Mouse (Mus musculus) embryonic facial prominence, embryonic 13.5 days (tissue): ENCODE measurements around the gene Sparcl1. TPM values are rescaled to one million over a fixed set of nuclear protein-coding genes. Genes with fewer than 3 reads are reported as not detected.

Experiments
- ATAC-seq: fragments of 200-750 bp; cut with Nextera tagmentation; 2 replicates; pipeline ENCODE4 v1.8.0; 2017; ENCODE audit warnings: low read depth; ENCODE audit not compliant: insufficient number of reproducible peaks, insufficient read depth, low FRiP score, low TSS enrichment
- H3K27ac ChIP-seq: fragments of 300-500 bp; sonication (generic); 2 replicates; pipeline ENCODE4 v1.5.1; 2015; ENCODE audit warnings: moderate library complexity, mild to moderate bottlenecking, inconsistent platforms
- H3K27me3 ChIP-seq: fragments of 300-500 bp; sonication (generic); 2 replicates; pipeline ENCODE4 v1.6.1; 2015; ENCODE audit warnings: mild to moderate bottlenecking, inconsistent platforms
- H3K36me3 ChIP-seq: fragments of 300-500 bp; sonication (generic); 2 replicates; pipeline ENCODE4 v1.6.1; 2015; ENCODE audit warnings: mild to moderate bottlenecking, inconsistent platforms
- H3K4me1 ChIP-seq: fragments of 300-500 bp; sonication (generic); 2 replicates; pipeline ENCODE4 v1.6.1; 2015; ENCODE audit warnings: inconsistent platforms
- H3K4me2 ChIP-seq: fragments of 300-500 bp; sonication (generic); 2 replicates; pipeline ENCODE4 v1.6.1; 2015; ENCODE audit warnings: moderate library complexity, mild to moderate bottlenecking, inconsistent platforms
- H3K4me3 ChIP-seq: fragments of 300-500 bp; sonication (generic); 2 replicates; pipeline ENCODE4 v1.5.1; 2015; ENCODE audit warnings: mild to moderate bottlenecking, inconsistent platforms
- H3K9ac ChIP-seq: fragments of 300-500 bp; sonication (generic); 2 replicates; pipeline ENCODE4 v1.6.1; 2015; ENCODE audit warnings: mild to moderate bottlenecking, inconsistent platforms
- H3K9me3 ChIP-seq: fragments of 300-500 bp; sonication (generic); 2 replicates; pipeline ENCODE4 v1.6.1; 2016; ENCODE audit warnings: inconsistent platforms
- WGBS: fragments of 180-500 bp; shearing (Covaris S2); methylation state at CpG from one replicate; pipeline ENCODE4 v1.1.7; 2015; ENCODE audit warnings: mixed read lengths; 5-methylcytosine and 5-hydroxymethylcytosine counted together
- polyA plus RNA-seq: library from polyadenylated mRNA; unstranded; fragments of >200 nt; fragmentation: Nextera tagmentation; extraction: Ambion mirVana; gene quantifications from 2 replicates; pipeline ENCODE4 v1.2.1, GENCODE M21; 2015

Sparcl1 gene
- polyA plus RNA-seq, 1 experiment from 2014 or later, result 46.6 TPM

- no peaks in the 10 kb centered on the region for H3K9me3 ChIP-seq
- no peak overlapping the region for H3K27ac ChIP-seq
- no peak for ATAC-seq
- H3K27me3 ChIP-seq, result no peaks in the 10 kb centered on the region
- H3K4me2 ChIP-seq, result no peak overlapping the region
- H3K36me3 ChIP-seq, result no peaks in the 10 kb centered on the region
- WGBS, result 87% methylated on average over 4 of the region's 4 CpGs
- H3K4me1 ChIP-seq, result peaks cover 9% of the 10 kb centered on the region
- no peak overlapping the region for H3K4me3 ChIP-seq
- H3K9ac ChIP-seq, result no peak overlapping the region
Observed at GRCm38 (mm10) chr5:104130891-104131290, 17.4 kb upstream of the Sparcl1 start.

- WGBS, result 31% methylated on average over 12 of the region's 12 CpGs
- no peak overlapping the region for H3K4me2 ChIP-seq
- H3K4me1 ChIP-seq, result peaks cover 9% of the 10 kb centered on the region
- no peak overlapping the region for H3K9ac ChIP-seq
- ATAC-seq, result 0 out of 2 replicates have a peak, but pooled peaks have one; percentile 3
- 0 out of 2 replicates have a peak overlapping the region, but pooled peaks have one; percentile 28 for H3K27ac ChIP-seq
- no peak overlapping the region for H3K4me3 ChIP-seq
- H3K36me3 ChIP-seq, result no peaks in the 10 kb centered on the region
- no peaks in the 10 kb centered on the region for H3K27me3 ChIP-seq
- H3K9me3 ChIP-seq, result no peaks in the 10 kb centered on the region
Observed at GRCm38 (mm10) chr5:104128281-104129031, 14.9 kb upstream of the Sparcl1 start.

- H3K9me3 ChIP-seq, result no peaks in the 10 kb centered on the region
- H3K4me3 ChIP-seq, result no peak overlapping the region
- WGBS, result 89% methylated on average over 1 of the region's 1 CpGs
- H3K9ac ChIP-seq, result no peak overlapping the region
- no peaks in the 10 kb centered on the region for H3K27me3 ChIP-seq
- ATAC-seq, result no peak; the same call in 1 of the 2 replicates
- H3K4me2 ChIP-seq, result no peak overlapping the region
- H3K36me3 ChIP-seq, result no peaks in the 10 kb centered on the region
- H3K27ac ChIP-seq, result no peak overlapping the region
- H3K4me1 ChIP-seq, result peaks cover 9% of the 10 kb centered on the region
Observed at GRCm38 (mm10) chr5:104127351-104127750, 13.8 kb upstream of the Sparcl1 start.

GRCm38 (mm10) chr5:104126561-104127320 lies 13.2 kb upstream of the Sparcl1 start:
- Histone ChIP-seq H3K9me3 (no peaks in the 10 kb centered on the region), H3K4me3 (no peak overlapping the region), H3K4me2 (no peak overlapping the region), H3K27me3 (no peaks in the 10 kb centered on the region), H3K36me3 (no peaks in the 10 kb centered on the region), H3K27ac (no peak overlapping the region), H3K4me1 (peaks cover 9% of the 10 kb centered on the region), H3K9ac (no peak overlapping the region)
- no peak for ATAC-seq
- WGBS, result 83% methylated on average over 12 of the region's 12 CpGs

GRCm38 (mm10) chr5:104124016-104124658 lies 10.6 kb upstream of the Sparcl1 start:
- H3K27ac ChIP-seq, result no peak overlapping the region
- ATAC-seq, result no peak
- no peak overlapping the region for H3K4me2 ChIP-seq
- peaks cover 9% of the 10 kb centered on the region for H3K4me1 ChIP-seq
- no peak overlapping the region for H3K9ac ChIP-seq
- no peaks in the 10 kb centered on the region for H3K27me3 ChIP-seq
- no peaks in the 10 kb centered on the region for H3K9me3 ChIP-seq
- H3K36me3 ChIP-seq, result no peaks in the 10 kb centered on the region
- H3K4me3 ChIP-seq, result no peak overlapping the region
- 90% methylated on average over 6 of the region's 6 CpGs for WGBS

GRCm38 (mm10) chr5:104115890-104116289 lies 2.4 kb upstream of the Sparcl1 start:
- no peaks in the 10 kb centered on the region for H3K27me3 ChIP-seq
- no peaks in the 10 kb centered on the region for H3K9me3 ChIP-seq
- no peak overlapping the region for H3K4me2 ChIP-seq
- no peaks in the 10 kb centered on the region for H3K36me3 ChIP-seq
- H3K9ac ChIP-seq, result no peak overlapping the region
- WGBS, result 80% methylated on average over 4 of the region's 4 CpGs
- no peak for ATAC-seq
- H3K4me1 ChIP-seq, result peaks cover 34% of the 10 kb centered on the region
- H3K27ac ChIP-seq, result peak overlapping the region; percentile 44; the same call in 1 of the 2 replicates
- no peak overlapping the region for H3K4me3 ChIP-seq

- Histone ChIP-seq H3K4me2 (0 out of 2 replicates have a peak overlapping the region, but pooled peaks have one; percentile 2), H3K27ac (peak overlapping the region; percentile 74; the same call in 1 of the 2 replicates), H3K4me3 (no peak overlapping the region), H3K9ac (no peak overlapping the region), H3K36me3 (no peaks in the 10 kb centered on the region), H3K9me3 (no peaks in the 10 kb centered on the region), H3K27me3 (no peaks in the 10 kb centered on the region), H3K4me1 (peaks cover 40% of the 10 kb centered on the region)
- WGBS, result 56% methylated on average over 14 of the region's 14 CpGs
- ATAC-seq, result no peak
Observed at GRCm38 (mm10) chr5:104115118-104115517, 1.6 kb upstream of the Sparcl1 start.

GRCm38 (mm10) chr5:104112511-104112910 lies 1.0 kb downstream of the Sparcl1 start:
- WGBS, result 17% methylated on average over 5 of the region's 5 CpGs
- no peaks in the 10 kb centered on the region for H3K9me3 ChIP-seq
- H3K4me2 ChIP-seq, result peak overlapping the region; percentile 38
- ATAC-seq, result no peak
- H3K4me1 ChIP-seq, result peaks cover 63% of the 10 kb centered on the region
- H3K9ac ChIP-seq, result peak overlapping the region; percentile 52
- H3K4me3 ChIP-seq, result peak overlapping the region; percentile 20
- no peaks in the 10 kb centered on the region for H3K27me3 ChIP-seq
- peak overlapping the region; percentile 74 for H3K27ac ChIP-seq
- no peaks in the 10 kb centered on the region for H3K36me3 ChIP-seq

- ATAC-seq, result no peak
- peak overlapping the region; percentile 20; the same call in 1 of the 2 replicates for H3K4me3 ChIP-seq
- peaks cover 64% of the 10 kb centered on the region for H3K4me1 ChIP-seq
- H3K9me3 ChIP-seq, result no peaks in the 10 kb centered on the region
- H3K4me2 ChIP-seq, result peak overlapping the region; percentile 38
- 11% methylated on average over 9 of the region's 9 CpGs for WGBS
- no peaks in the 10 kb centered on the region for H3K36me3 ChIP-seq
- peak overlapping the region; percentile 74 for H3K27ac ChIP-seq
- peak overlapping the region; percentile 52; the same call in 1 of the 2 replicates for H3K9ac ChIP-seq
- no peaks in the 10 kb centered on the region for H3K27me3 ChIP-seq
Observed at GRCm38 (mm10) chr5:104112016-104112415, 1.5 kb downstream of the Sparcl1 start.

GRCm38 (mm10) chr5:104110171-104110920 lies 3.2 kb downstream of the Sparcl1 start:
- no peak for ATAC-seq
- Histone ChIP-seq H3K9ac (no peak overlapping the region), H3K27me3 (no peaks in the 10 kb centered on the region), H3K4me1 (peaks cover 60% of the 10 kb centered on the region), H3K27ac (no peak overlapping the region), H3K4me2 (no peak overlapping the region), H3K9me3 (no peaks in the 10 kb centered on the region), H3K36me3 (no peaks in the 10 kb centered on the region), H3K4me3 (no peak overlapping the region)
- 47% methylated on average over 9 of the region's 9 CpGs for WGBS

- no peak for ATAC-seq
- peak overlapping the region; percentile 60 for H3K4me2 ChIP-seq
- H3K4me3 ChIP-seq, result no peak overlapping the region
- H3K9ac ChIP-seq, result no peak overlapping the region
- WGBS, result 30% methylated on average over 3 of the region's 3 CpGs
- H3K27me3 ChIP-seq, result no peaks in the 10 kb centered on the region
- no peaks in the 10 kb centered on the region for H3K9me3 ChIP-seq
- H3K36me3 ChIP-seq, result no peaks in the 10 kb centered on the region
- peak overlapping the region; percentile 62; the same call in 1 of the 2 replicates for H3K27ac ChIP-seq
- H3K4me1 ChIP-seq, result peaks cover 54% of the 10 kb centered on the region
Observed at GRCm38 (mm10) chr5:104109516-104109915, 4.0 kb downstream of the Sparcl1 start.
